Comparison of ENCODE assay signal across 9 mouse cellular contexts in genomic region chr4:130139214-130139492, GRCm38 (mm10). TPM values are rescaled to one million over a fixed set of nuclear protein-coding genes. Genes with fewer than 3 reads are reported as not detected.
DNase-seq lines count a peak whose midpoint lies in the region; ATAC-seq and TF ChIP-seq lines count a peak whose summit lies in the region.
"Had no signal": no experiment of that assay in that cellular context is flagged by ENCODE, and none has a peak within 500 bp of the region (broad histone marks: within the 10 kb centered on the region; RNA-seq: fewer than 3 reads in every experiment).

Gene Hcrtr1, minus strand, starts transcription at chr4:130139359.

- H3K9ac ChIP-seq in limb, embryonic 13.5 days, result peak within 1 kb of the TSS; percentile 50
- H3K9ac ChIP-seq in stomach, embryonic 16.5 days (ENCODE audit: low read length), result peak within 1 kb of the TSS; percentile 46

- H3K36me3 ChIP-seq in limb, embryonic 13.5 days, result no peaks in the 10 kb centered on the region
- no peaks in the 10 kb centered on the region for H3K36me3 ChIP-seq in stomach, embryonic 16.5 days (ENCODE audit: control insufficient read depth, insufficient read depth, low read length)

- peaks cover 13% of the 10 kb centered on the region for H3K4me1 ChIP-seq in limb, embryonic 13.5 days
- H3K4me1 ChIP-seq in stomach, embryonic 16.5 days (ENCODE audit: control insufficient read depth, insufficient read depth, low read length), result peaks cover 10% of the 10 kb centered on the region

- intact Hi-C loops in gastrocnemius, adult 2 months (cut with DNase I), result no loop called here

- DNase-seq in gastrocnemius, adult 2 months, result no peak
- no peak for DNase-seq in gastrocnemius, adult 18-20 months (ENCODE audit: low spot score)
- peak; percentile 43 for DNase-seq in retina, embryonic 14.5 days (ENCODE audit: low spot score)
- DNase-seq in retina, postnatal 1 day, result no peak
- DNase-seq in kidney, adult 8-10 months, result no peak
- DNase-seq: layer of hippocampus, postnatal 36 days had no signal

- H3K4me2 ChIP-seq in limb, embryonic 13.5 days (replicated peaks), result peak within 1 kb of the TSS; percentile 77
- H3K4me2 ChIP-seq in stomach, embryonic 16.5 days (ENCODE audit: low read depth, low read length), result peak within 1 kb of the TSS; percentile 52

- H3K4me3 ChIP-seq in gastrocnemius, adult 2 months, result peak within 1 kb of the TSS; percentile 60
- H3K4me3 ChIP-seq in limb, embryonic 13.5 days, result peak within 1 kb of the TSS; percentile 43
- peak within 1 kb of the TSS; percentile 36 for H3K4me3 ChIP-seq in stomach, embryonic 16.5 days (replicated peaks; ENCODE audit: low read length)

- H3K27me3 ChIP-seq in limb, embryonic 13.5 days, result peaks cover 80% of the 10 kb centered on the region
- H3K27me3 ChIP-seq in stomach, embryonic 16.5 days (ENCODE audit: control insufficient read depth, insufficient read depth, low read length), result peaks cover 27% of the 10 kb centered on the region

- no peaks in the 10 kb centered on the region for H3K9me3 ChIP-seq in limb, embryonic 13.5 days
- H3K9me3 ChIP-seq in stomach, embryonic 16.5 days (replicated peaks; ENCODE audit: control insufficient read depth, low read length), result no peaks in the 10 kb centered on the region

- 0 out of 2 replicates have a peak within 1 kb of the TSS, but pooled peaks have one; percentile 24 for H3K27ac ChIP-seq in gastrocnemius, adult 2 months
- H3K27ac ChIP-seq in limb, embryonic 13.5 days, result no peak within 1 kb of the TSS
- no peak within 1 kb of the TSS for H3K27ac ChIP-seq in stomach, embryonic 16.5 days (ENCODE audit: low read length)

- no peak for ATAC-seq in limb, embryonic 13.5 days (ENCODE audit: low FRiP score, low read depth)
- ATAC-seq in stomach, embryonic 16.5 days (ENCODE audit: insufficient read depth, low FRiP score), result no peak
- ATAC-seq in monocyte, adult 5-6 weeks (replicated peaks; ENCODE audit: insufficient number of reproducible peaks, low FRiP score, low TSS enrichment, poor library complexity, severe bottlenecking), result no peak

- 1% methylated on average over 12 of the region's 15 CpGs for WGBS in limb, embryonic 13.5 days
- WGBS in stomach, embryonic 16.5 days, result 3% methylated on average over 15 of the region's 15 CpGs

- no peak for TF ChIP-seq CTCF in gastrocnemius, adult 2 months (IDR thresholded peaks at IDR 0.05)

RNA-seq across cellular contexts. Expression of gene Hcrtr1, which starts in this region (rescaled TPM):
- total RNA-seq in gastrocnemius, adult 2 months (2021), result not detected
- not detected for total RNA-seq in gastrocnemius, adult 18-20 months (2021)
- polyA plus RNA-seq in limb, embryonic 13.5 days (2015; fragmentation: Nextera tagmentation; extraction: Ambion mirVana), result not detected in 2 replicates
- polyA plus RNA-seq in stomach, embryonic 16.5 days (2015; fragmentation: Nextera tagmentation; extraction: Ambion mirVana), result 0.29 and 0.49 TPM in 2 replicates
- total RNA-seq in monocyte, adult 5-6 weeks (2017), result not detected in 3 replicates
